Mouse (Mus musculus) liver, embryonic 15.5 days (tissue): ENCODE measurements around the gene Dguok. TPM values are rescaled to one million over a fixed set of nuclear protein-coding genes. Genes with fewer than 3 reads are reported as not detected.

Source experiments
- ATAC-seq: fragments of 200-750 bp; cut with Nextera tagmentation; 2 replicates; pipeline ENCODE4 v1.8.0; 2017; ENCODE audit warnings: moderate number of reproducible peaks, mild to moderate bottlenecking, moderate library complexity; ENCODE audit not compliant: insufficient read depth
- H3K27ac ChIP-seq: fragments of 300-500 bp; sonication (generic); replicated peaks from 2 replicates; pipeline ENCODE4 v1.5.1; 2015; ENCODE audit warnings: mild to moderate bottlenecking, inconsistent platforms
- H3K27me3 ChIP-seq: fragments of 300-500 bp; sonication (generic); 2 replicates; pipeline ENCODE4 v1.6.1; 2015; ENCODE audit warnings: mild to moderate bottlenecking, inconsistent platforms
- H3K36me3 ChIP-seq: fragments of 300-500 bp; sonication (generic); replicated peaks from 2 replicates; pipeline ENCODE4 v1.6.1; 2015; ENCODE audit warnings: moderate library complexity, mild to moderate bottlenecking, inconsistent platforms
- H3K4me1 ChIP-seq: fragments of 300-500 bp; sonication (generic); replicated peaks from 2 replicates; pipeline ENCODE4 v1.6.1; 2015; ENCODE audit warnings: inconsistent platforms
- H3K4me2 ChIP-seq: fragments of 300-500 bp; sonication (generic); 2 replicates; pipeline ENCODE4 v1.6.1; 2015; ENCODE audit warnings: moderate library complexity, mild to moderate bottlenecking, inconsistent platforms
- H3K4me3 ChIP-seq: fragments of 300-500 bp; sonication (generic); replicated peaks from 2 replicates; pipeline ENCODE4 v1.5.1; 2015; ENCODE audit warnings: mild to moderate bottlenecking, inconsistent platforms
- H3K9ac ChIP-seq: fragments of 300-500 bp; sonication (generic); 2 replicates; pipeline ENCODE4 v1.6.1; 2015; ENCODE audit warnings: moderate library complexity, mild to moderate bottlenecking, inconsistent platforms
- H3K9me3 ChIP-seq: fragments of 300-500 bp; sonication (generic); replicated peaks from 2 replicates; pipeline ENCODE4 v1.6.1; 2016; ENCODE audit warnings: inconsistent platforms
- WGBS: fragments of 180-500 bp; shearing (Covaris S2); methylation state at CpG from one replicate; pipeline ENCODE4 v1.1.7; 2015; ENCODE audit warnings: mixed read lengths; ENCODE audit not compliant: insufficient replicate concordance; 5-methylcytosine and 5-hydroxymethylcytosine counted together
- polyA plus RNA-seq: library from polyadenylated mRNA; unstranded; fragments of >200 nt; fragmentation: Nextera tagmentation; extraction: Ambion mirVana; gene quantifications from 2 replicates; pipeline ENCODE4 v1.2.1, GENCODE M21; 2015

Gene Dguok
- polyA plus RNA-seq, 1 experiment from 2014 or later = 28.4 TPM

- Histone ChIP-seq H3K9ac (no peak overlapping the region), H3K27ac (no peak overlapping the region), H3K36me3 (peaks cover 3% of the 10 kb centered on the region; the same call in 1 of the 2 replicates), H3K4me3 (no peak overlapping the region), H3K4me2 (no peak overlapping the region), H3K27me3 (no peaks in the 10 kb centered on the region), H3K9me3 (no peaks in the 10 kb centered on the region), H3K4me1 (peaks cover 26% of the 10 kb centered on the region)
- no peak for ATAC-seq
- 84% methylated on average over 10 of the region's 10 CpGs for WGBS
These were observed 7.7 kb downstream of the Dguok start for GRCm38 (mm10) chr6:83499078-83499477.

- Histone ChIP-seq H3K4me2 (no peak overlapping the region), H3K27me3 (no peaks in the 10 kb centered on the region), H3K9me3 (no peaks in the 10 kb centered on the region), H3K4me1 (peaks cover 12% of the 10 kb centered on the region), H3K9ac (no peak overlapping the region), H3K27ac (no peak overlapping the region), H3K4me3 (no peak overlapping the region), H3K36me3 (peaks cover 13% of the 10 kb centered on the region; the same call in 1 of the 2 replicates)
- ATAC-seq = no peak
- 66% methylated on average over 22 of the region's 22 CpGs for WGBS
These were observed 9.7 kb downstream of the Dguok start for GRCm38 (mm10) chr6:83496753-83497710.

- no peaks in the 10 kb centered on the region for H3K27me3 ChIP-seq
- H3K4me3 ChIP-seq = no peak overlapping the region
- H3K4me1 ChIP-seq = peaks cover 12% of the 10 kb centered on the region
- H3K27ac ChIP-seq = no peak overlapping the region
- H3K9me3 ChIP-seq = no peaks in the 10 kb centered on the region
- H3K9ac ChIP-seq = no peak overlapping the region
- peaks cover 13% of the 10 kb centered on the region; the same call in 1 of the 2 replicates for H3K36me3 ChIP-seq
- no peak overlapping the region for H3K4me2 ChIP-seq
- ATAC-seq = no peak
- WGBS = 81% methylated on average over 9 of the region's 9 CpGs
These were observed 10.6 kb downstream of the Dguok start for GRCm38 (mm10) chr6:83496009-83496752.

- no peak for ATAC-seq
- H3K36me3 ChIP-seq = peaks cover 42% of the 10 kb centered on the region
- H3K27ac ChIP-seq = no peak overlapping the region
- H3K4me3 ChIP-seq = no peak overlapping the region
- 13% methylated on average over 4 of the region's 4 CpGs for WGBS
- H3K4me1 ChIP-seq = no peaks in the 10 kb centered on the region
- no peaks in the 10 kb centered on the region for H3K9me3 ChIP-seq
- no peak overlapping the region for H3K9ac ChIP-seq
- no peaks in the 10 kb centered on the region for H3K27me3 ChIP-seq
- no peak overlapping the region for H3K4me2 ChIP-seq
These were observed 16.1 kb downstream of the Dguok start for GRCm38 (mm10) chr6:83490622-83491021.

- no peaks in the 10 kb centered on the region for H3K9me3 ChIP-seq
- no peak overlapping the region for H3K4me2 ChIP-seq
- WGBS = 77% methylated on average over 5 of the region's 5 CpGs
- H3K9ac ChIP-seq = no peak overlapping the region
- H3K27ac ChIP-seq = no peak overlapping the region
- H3K4me1 ChIP-seq = no peaks in the 10 kb centered on the region
- H3K4me3 ChIP-seq = no peak overlapping the region
- H3K27me3 ChIP-seq = no peaks in the 10 kb centered on the region
- no peak for ATAC-seq
- peaks cover 47% of the 10 kb centered on the region for H3K36me3 ChIP-seq
These were observed 18.6 kb downstream of the Dguok start for GRCm38 (mm10) chr6:83488200-83488599.

- Histone ChIP-seq H3K36me3 (peaks cover 44% of the 10 kb centered on the region), H3K9ac (no peak overlapping the region), H3K27ac (no peak overlapping the region), H3K4me2 (no peak overlapping the region), H3K4me1 (peaks cover 5% of the 10 kb centered on the region), H3K4me3 (no peak overlapping the region), H3K9me3 (no peaks in the 10 kb centered on the region), H3K27me3 (no peaks in the 10 kb centered on the region)
- 66% methylated on average over 4 of the region's 4 CpGs for WGBS
- no peak for ATAC-seq
These were observed 19.5 kb downstream of the Dguok start for GRCm38 (mm10) chr6:83487298-83487697.

- Histone ChIP-seq H3K4me2 (no peak overlapping the region), H3K4me3 (no peak overlapping the region), H3K4me1 (peaks cover 8% of the 10 kb centered on the region), H3K27me3 (no peaks in the 10 kb centered on the region), H3K27ac (no peak overlapping the region), H3K9me3 (no peaks in the 10 kb centered on the region), H3K36me3 (peaks cover 55% of the 10 kb centered on the region), H3K9ac (no peak overlapping the region)
- no peak for ATAC-seq
- WGBS = 62% methylated on average over 4 of the region's 4 CpGs
These were observed 20.9 kb downstream of the Dguok start for GRCm38 (mm10) chr6:83485854-83486253.

- peaks cover 8% of the 10 kb centered on the region for H3K4me1 ChIP-seq
- 74% methylated on average over 7 of the region's 7 CpGs for WGBS
- peaks cover 52% of the 10 kb centered on the region for H3K36me3 ChIP-seq
- no peak overlapping the region for H3K9ac ChIP-seq
- H3K27ac ChIP-seq = no peak overlapping the region
- H3K4me2 ChIP-seq = no peak overlapping the region
- H3K27me3 ChIP-seq = no peaks in the 10 kb centered on the region
- no peak for ATAC-seq
- H3K4me3 ChIP-seq = no peak overlapping the region
- H3K9me3 ChIP-seq = no peaks in the 10 kb centered on the region
These were observed 23.0 kb downstream of the Dguok start for GRCm38 (mm10) chr6:83483776-83484175.

- Histone ChIP-seq H3K9me3 (no peaks in the 10 kb centered on the region), H3K9ac (no peak overlapping the region; the same call in 1 of the 2 replicates), H3K4me3 (no peak overlapping the region), H3K4me1 (peaks cover 8% of the 10 kb centered on the region), H3K27me3 (no peaks in the 10 kb centered on the region), H3K4me2 (no peak overlapping the region), H3K27ac (no peak overlapping the region), H3K36me3 (peaks cover 50% of the 10 kb centered on the region)
- no peak for ATAC-seq
- WGBS = 31% methylated on average over 10 of the region's 10 CpGs
These were observed 24.2 kb downstream of the Dguok start for GRCm38 (mm10) chr6:83482418-83483085.

- H3K27me3 ChIP-seq = no peaks in the 10 kb centered on the region
- peaks cover 28% of the 10 kb centered on the region for H3K36me3 ChIP-seq
- H3K4me3 ChIP-seq = no peak overlapping the region
- no peak overlapping the region for H3K4me2 ChIP-seq
- no peak overlapping the region for H3K27ac ChIP-seq
- H3K4me1 ChIP-seq = peaks cover 8% of the 10 kb centered on the region
- ATAC-seq = no peak
- H3K9ac ChIP-seq = no peak overlapping the region
- no peaks in the 10 kb centered on the region for H3K9me3 ChIP-seq
- 74% methylated on average over 6 of the region's 6 CpGs for WGBS
These were observed 26.6 kb downstream of the Dguok start for GRCm38 (mm10) chr6:83480019-83480655.
